Mouse (Mus musculus) forebrain, embryonic 16.5 days (tissue): Measurements from ENCODE around the gene Fsd2. TPM values are rescaled to one million over a fixed set of nuclear protein-coding genes. Genes with fewer than 3 reads are reported as not detected.
A peak's percentile ranks its signal among the peaks of the same experiment; 100 is the strongest.

Source experiments
- ATAC-seq: fragments of 200-750 bp; cut with Nextera tagmentation; 2 replicates; pipeline ENCODE4 v1.8.0; 2017; ENCODE audit warnings: mild to moderate bottlenecking, moderate library complexity
- H3K27ac ChIP-seq: fragments of 300-500 bp; sonication (generic); 2 replicates; pipeline ENCODE4 v1.5.1; 2014; ENCODE audit warnings: low read length, control low read depth
- H3K27me3 ChIP-seq: fragments of 300-500 bp; sonication (generic); replicated peaks from 2 replicates; pipeline ENCODE4 v1.6.1; 2014; ENCODE audit warnings: low read length; ENCODE audit not compliant: control insufficient read depth, insufficient read depth
- H3K36me3 ChIP-seq: fragments of 300-500 bp; sonication (generic); 2 replicates; pipeline ENCODE4 v1.6.1; 2014; ENCODE audit not compliant: control insufficient read depth, insufficient read depth
- H3K4me1 ChIP-seq: fragments of 300-500 bp; sonication (generic); replicated peaks from 2 replicates; pipeline ENCODE4 v1.6.1; 2014; ENCODE audit warnings: low read length; ENCODE audit not compliant: control insufficient read depth, insufficient read depth
- H3K4me2 ChIP-seq: fragments of 300-500 bp; sonication (generic); 2 replicates; pipeline ENCODE4 v1.6.1; 2014; ENCODE audit warnings: mild to moderate bottlenecking, low read length, control low read depth
- H3K4me3 ChIP-seq: fragments of 300-500 bp; sonication (generic); replicated peaks from 2 replicates; pipeline ENCODE4 v1.5.1; 2014; ENCODE audit warnings: mild to moderate bottlenecking, low read length, control low read depth
- H3K9ac ChIP-seq: fragments of 300-500 bp; sonication (generic); replicated peaks from 2 replicates; pipeline ENCODE4 v1.6.1; 2014; ENCODE audit warnings: low read depth, low read length, control low read depth
- H3K9me3 ChIP-seq: fragments of 300-500 bp; sonication (generic); 2 replicates; pipeline ENCODE4 v1.6.1; 2016; ENCODE audit warnings: low read length; ENCODE audit not compliant: control insufficient read depth
- WGBS: fragments of 180-500 bp; shearing (Covaris S2); extraction: QIAGEN DNeasy Blood & Tissue Kit; methylation state at CpG from one replicate; pipeline ENCODE4 v1.1.7; 2014; 5-methylcytosine and 5-hydroxymethylcytosine counted together
- polyA plus RNA-seq: library from polyadenylated mRNA; unstranded; fragments of >200 nt; fragmentation: Nextera tagmentation; extraction: Ambion mirVana; gene quantifications from 2 replicates; pipeline ENCODE4 v1.2.1, GENCODE M21; 2015

The Fsd2 gene
- polyA plus RNA-seq: 0.25 and 0.46 TPM in 2 replicates

DNA sequence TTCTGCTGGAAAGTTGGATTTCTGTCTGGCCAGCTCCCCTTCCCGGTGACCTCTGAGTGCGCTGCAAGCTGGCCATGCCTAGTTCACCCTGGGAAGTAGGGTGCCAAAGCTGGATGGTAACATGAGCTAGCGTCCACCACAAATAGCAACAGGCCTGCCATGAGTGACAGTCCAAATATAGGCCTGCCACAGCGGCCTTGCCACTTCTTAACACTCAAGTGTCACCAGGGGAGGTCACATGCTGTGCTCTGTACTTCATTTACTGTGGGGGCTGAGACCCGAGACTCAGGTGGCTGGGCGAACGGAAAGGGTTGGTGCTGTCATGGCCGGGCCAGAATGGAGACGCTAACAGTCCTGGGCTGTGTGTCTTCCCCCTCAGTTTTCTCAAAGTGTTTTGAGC is at the start of gene Fsd2:
TSS of gene Fsd2 (minus strand) at position 53 of the 400 bp plus-strand sequence.
- H3K9me3 ChIP-seq: no peaks in the 10 kb centered on the region
- ATAC-seq: no peak
- peak within 1 kb of the TSS; percentile 60 for H3K27ac ChIP-seq
- no peak within 1 kb of the TSS for H3K4me3 ChIP-seq
- H3K4me1 ChIP-seq: peaks cover 9% of the 10 kb centered on the region
- H3K4me2 ChIP-seq: no peak within 1 kb of the TSS
- no peak within 1 kb of the TSS for H3K9ac ChIP-seq
- WGBS: 81% methylated on average over 9 of the region's 9 CpGs
- no peaks in the 10 kb centered on the region for H3K36me3 ChIP-seq
- H3K27me3 ChIP-seq: no peaks in the 10 kb centered on the region

DNA sequence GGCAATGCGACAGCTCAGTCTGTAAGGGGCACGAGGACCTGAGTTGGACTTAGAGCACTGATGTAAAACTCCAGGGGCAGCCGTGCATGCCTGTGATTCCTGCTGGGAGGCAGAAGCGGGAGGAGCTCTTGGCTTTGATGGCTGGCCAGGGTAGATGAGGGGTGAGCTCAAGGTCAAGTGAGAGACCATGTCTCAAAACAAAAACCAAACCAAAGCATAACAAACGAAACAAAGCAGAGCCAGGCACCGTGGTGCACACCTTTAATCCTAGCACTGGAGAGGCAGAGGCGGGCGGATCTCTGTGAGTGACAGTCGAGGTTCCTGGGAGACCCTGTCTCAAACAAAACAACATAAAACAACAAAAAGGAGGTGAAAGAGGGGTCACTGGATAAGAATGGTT is 48.3 kb upstream of the Fsd2 start:
- Histone ChIP-seq H3K4me3 (no peak overlapping the region), H3K4me2 (no peak overlapping the region), H3K36me3 (no peaks in the 10 kb centered on the region), H3K9ac (no peak overlapping the region), H3K27ac (no peak overlapping the region), H3K4me1 (no peaks in the 10 kb centered on the region), H3K27me3 (no peaks in the 10 kb centered on the region), H3K9me3 (no peaks in the 10 kb centered on the region)
- ATAC-seq: no peak
- WGBS: 82% methylated on average over 9 of the region's 9 CpGs

DNA sequence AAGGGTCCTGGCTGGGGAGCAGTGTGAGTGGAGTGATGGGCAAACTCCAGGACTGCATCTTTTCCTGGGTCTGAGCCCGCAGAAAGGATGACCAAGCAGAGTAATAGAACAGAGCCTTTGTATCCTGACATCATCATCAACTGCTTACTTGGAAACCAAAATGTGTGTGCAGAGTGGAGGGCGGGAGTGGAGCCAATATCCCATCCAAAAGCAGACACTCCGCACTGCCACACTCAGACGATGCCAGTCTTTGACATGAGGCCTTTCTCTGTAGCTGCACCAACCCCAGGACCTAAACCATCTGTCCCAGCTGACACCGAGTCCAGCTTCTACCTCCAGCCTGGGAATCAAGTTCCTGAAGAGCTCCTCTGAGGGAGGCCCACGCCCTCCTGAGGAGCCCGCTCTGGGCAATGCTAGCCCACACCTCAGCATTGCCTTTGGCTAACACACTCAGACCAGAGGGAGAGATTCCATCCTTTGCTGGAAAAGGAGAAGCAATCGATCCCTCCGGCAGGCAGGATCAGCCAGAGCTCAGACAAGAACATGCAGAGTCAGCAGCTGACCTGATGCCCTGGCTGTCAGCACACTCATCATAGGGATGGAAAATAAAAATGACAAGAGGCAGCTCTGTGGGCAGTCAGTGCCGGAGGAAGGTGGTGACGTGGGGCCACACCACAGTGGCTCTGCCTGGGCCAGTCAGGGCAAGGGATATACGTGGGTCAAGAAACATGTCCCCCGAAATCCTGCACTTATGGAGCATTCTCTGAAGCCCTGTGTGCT is 46.3 kb upstream of the Fsd2 start:
- H3K4me2 ChIP-seq: no peak overlapping the region
- H3K27ac ChIP-seq: no peak overlapping the region
- no peaks in the 10 kb centered on the region for H3K27me3 ChIP-seq
- H3K9me3 ChIP-seq: no peaks in the 10 kb centered on the region
- H3K36me3 ChIP-seq: no peaks in the 10 kb centered on the region
- no peak overlapping the region for H3K4me3 ChIP-seq
- 86% methylated on average over 13 of the region's 13 CpGs for WGBS
- no peaks in the 10 kb centered on the region for H3K4me1 ChIP-seq
- no peak for ATAC-seq
- H3K9ac ChIP-seq: no peak overlapping the region

DNA sequence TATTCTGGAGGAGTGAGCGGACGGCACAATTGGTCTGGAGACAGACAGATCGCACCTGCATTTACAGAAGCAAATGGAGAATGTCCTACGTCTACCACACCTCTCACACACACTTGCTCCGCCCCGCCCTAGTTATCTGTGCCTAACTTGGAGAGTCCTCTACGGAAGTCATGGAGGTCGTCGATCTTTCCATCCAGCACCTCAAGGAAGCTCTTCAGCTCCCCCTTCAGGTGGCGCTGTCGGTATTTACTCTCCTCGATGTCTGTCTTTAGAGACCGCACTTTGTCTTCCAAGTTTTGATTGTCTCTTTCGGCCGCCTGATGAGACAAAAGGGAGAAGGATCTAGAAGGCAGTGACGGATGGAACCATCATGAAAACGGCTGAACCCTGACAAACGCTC is 43.4 kb upstream of the Fsd2 start:
- Histone ChIP-seq H3K4me3 (no peak overlapping the region), H3K27me3 (no peaks in the 10 kb centered on the region), H3K4me2 (no peak overlapping the region), H3K9ac (no peak overlapping the region), H3K9me3 (no peaks in the 10 kb centered on the region), H3K27ac (no peak overlapping the region), H3K4me1 (no peaks in the 10 kb centered on the region), H3K36me3 (no peaks in the 10 kb centered on the region)
- WGBS: 61% methylated on average over 18 of the region's 18 CpGs
- ATAC-seq: no peak

DNA sequence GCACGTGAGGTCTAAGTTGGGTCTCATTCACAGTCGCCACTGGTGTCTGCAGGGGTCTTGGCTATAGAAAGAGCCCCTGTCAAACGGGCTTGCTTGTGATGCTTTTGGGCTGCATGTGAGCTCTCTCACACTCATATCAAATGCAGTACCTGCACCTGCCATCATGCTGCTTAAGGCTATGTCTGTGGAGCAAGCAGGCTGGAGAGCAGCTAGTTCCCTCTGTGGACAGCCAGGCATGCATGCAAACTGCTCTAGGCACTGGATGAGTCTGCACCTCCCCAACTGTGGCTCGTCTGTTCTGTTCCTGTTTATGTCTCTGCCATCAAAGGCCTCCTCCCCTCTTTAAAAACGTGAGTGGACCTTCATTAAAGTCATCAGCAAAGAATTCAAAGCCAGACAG is 39.7 kb upstream of the Fsd2 start:
- ATAC-seq: no peak
- no peak overlapping the region for H3K9ac ChIP-seq
- H3K36me3 ChIP-seq: no peaks in the 10 kb centered on the region
- no peak overlapping the region for H3K4me3 ChIP-seq
- no peaks in the 10 kb centered on the region for H3K4me1 ChIP-seq
- 65% methylated on average over 5 of the region's 5 CpGs for WGBS
- H3K9me3 ChIP-seq: no peaks in the 10 kb centered on the region
- H3K4me2 ChIP-seq: no peak overlapping the region
- H3K27ac ChIP-seq: no peak overlapping the region
- H3K27me3 ChIP-seq: no peaks in the 10 kb centered on the region

DNA sequence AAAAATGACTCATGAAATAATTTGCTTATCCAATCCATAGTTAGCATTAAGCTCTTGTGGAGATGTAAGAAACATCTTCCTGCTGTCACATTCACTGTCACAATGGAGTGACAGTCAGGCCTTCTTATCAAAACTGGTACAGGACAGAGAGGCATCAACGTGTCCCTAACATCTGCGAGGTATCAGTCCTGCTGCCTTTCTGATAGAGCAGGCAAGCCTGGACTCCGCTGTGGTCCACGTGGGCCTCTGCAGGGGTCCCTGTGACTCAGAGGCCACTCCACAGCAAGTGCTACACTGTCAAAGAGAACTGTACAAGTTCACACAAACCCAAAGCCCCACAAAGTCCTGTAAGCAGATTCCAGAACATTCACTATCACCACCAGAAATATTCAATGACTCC is 38.7 kb upstream of the Fsd2 start:
- H3K36me3 ChIP-seq: no peaks in the 10 kb centered on the region
- no peaks in the 10 kb centered on the region for H3K27me3 ChIP-seq
- 78% methylated on average over 4 of the region's 4 CpGs for WGBS
- no peaks in the 10 kb centered on the region for H3K4me1 ChIP-seq
- no peak overlapping the region for H3K9ac ChIP-seq
- H3K9me3 ChIP-seq: no peaks in the 10 kb centered on the region
- H3K4me2 ChIP-seq: no peak overlapping the region
- H3K27ac ChIP-seq: no peak overlapping the region
- H3K4me3 ChIP-seq: no peak overlapping the region
- ATAC-seq: no peak

DNA sequence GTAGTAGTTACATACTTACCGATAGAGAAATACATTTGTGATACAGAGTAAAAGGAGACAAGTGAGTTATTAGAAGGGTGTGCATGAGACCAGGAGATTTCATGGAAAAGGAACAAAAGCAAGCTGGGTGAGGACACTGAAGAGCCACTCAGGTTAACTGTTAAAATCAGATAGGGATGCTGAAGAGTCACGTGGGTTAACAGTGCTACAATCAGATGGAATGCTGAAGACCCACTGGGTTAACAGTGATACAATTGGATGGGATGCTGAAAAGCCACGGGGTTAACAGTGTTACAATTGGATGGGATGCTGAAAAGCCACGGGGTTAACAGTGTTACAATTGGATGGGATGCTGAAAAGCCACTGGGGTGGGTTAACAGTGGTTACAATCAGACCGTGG is 38.2 kb upstream of the Fsd2 start:
- no peak overlapping the region for H3K27ac ChIP-seq
- H3K9me3 ChIP-seq: no peaks in the 10 kb centered on the region
- H3K36me3 ChIP-seq: no peaks in the 10 kb centered on the region
- no peak overlapping the region for H3K4me3 ChIP-seq
- no peaks in the 10 kb centered on the region for H3K4me1 ChIP-seq
- H3K4me2 ChIP-seq: no peak overlapping the region
- H3K27me3 ChIP-seq: no peaks in the 10 kb centered on the region
- no peak overlapping the region for H3K9ac ChIP-seq
- WGBS: 82% methylated on average over 5 of the region's 5 CpGs
- ATAC-seq: no peak

DNA sequence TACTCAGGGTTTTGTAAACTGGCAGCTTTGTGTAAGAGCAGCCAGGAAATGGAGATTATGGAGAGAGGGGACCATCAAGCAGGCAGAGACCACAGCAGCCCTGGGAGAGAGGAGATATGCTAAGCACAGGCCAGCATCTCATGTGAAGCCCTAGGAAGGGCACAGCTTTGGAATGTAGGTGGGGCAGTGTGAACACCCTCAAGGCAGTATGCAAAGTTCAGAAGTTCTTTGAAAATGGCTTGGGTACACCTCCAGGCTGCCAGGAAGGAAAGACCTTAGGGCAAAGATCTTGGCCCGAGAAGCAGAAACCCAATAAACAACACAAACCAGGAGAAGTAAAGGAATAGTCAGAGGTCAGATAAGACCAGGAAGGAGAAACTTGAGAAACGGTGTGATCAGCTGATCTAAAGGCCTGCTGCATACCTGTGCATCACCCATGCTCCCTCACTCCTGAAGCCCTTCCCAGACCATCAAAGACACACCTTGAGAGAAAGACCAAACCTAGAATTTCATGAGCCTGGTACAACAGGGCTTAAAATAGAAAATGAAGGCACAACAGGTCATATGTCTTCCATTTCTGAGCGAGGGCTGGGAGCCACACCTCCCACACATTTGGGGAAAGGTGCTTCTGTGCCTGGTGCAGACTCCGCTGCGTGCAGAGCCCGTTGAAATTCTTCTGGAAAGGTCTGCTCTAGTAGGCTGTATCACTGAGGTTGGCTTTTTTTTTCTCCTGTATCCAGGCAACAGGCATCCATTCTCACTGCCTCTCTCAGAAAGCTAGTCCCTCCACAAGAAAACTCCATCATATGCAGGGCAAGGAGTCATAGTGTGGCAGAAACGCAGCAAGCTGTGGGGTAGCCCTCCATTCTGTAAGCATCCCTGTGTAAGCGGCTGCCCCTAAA is 32.9 kb upstream of the Fsd2 start:
- no peaks in the 10 kb centered on the region for H3K9me3 ChIP-seq
- H3K27ac ChIP-seq: no peak overlapping the region
- no peak overlapping the region for H3K9ac ChIP-seq
- H3K4me2 ChIP-seq: no peak overlapping the region
- H3K36me3 ChIP-seq: peaks cover 17% of the 10 kb centered on the region
- WGBS: 79% methylated on average over 8 of the region's 8 CpGs
- no peak overlapping the region for H3K4me3 ChIP-seq
- H3K4me1 ChIP-seq: no peaks in the 10 kb centered on the region
- H3K27me3 ChIP-seq: no peaks in the 10 kb centered on the region
- ATAC-seq: no peak

DNA sequence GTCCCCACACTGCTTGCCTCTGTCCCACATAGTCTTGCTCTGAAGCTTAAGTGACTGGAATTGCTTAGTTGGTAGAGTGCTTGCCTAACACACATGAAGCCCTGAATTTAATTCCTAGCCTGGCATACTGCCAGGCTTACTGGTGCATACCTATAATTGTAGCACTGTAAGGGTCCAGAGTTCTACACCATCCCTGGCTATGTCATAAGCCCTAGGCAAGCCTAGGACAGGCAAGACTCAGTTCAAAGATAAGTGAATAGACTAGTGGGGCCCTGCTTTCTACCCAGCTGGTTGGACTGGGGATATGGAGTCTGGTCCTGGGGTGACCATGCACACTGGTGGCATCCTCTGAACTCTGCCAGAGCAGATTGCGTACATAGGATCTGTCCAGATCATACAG is 30.9 kb upstream of the Fsd2 start:
- H3K27me3 ChIP-seq: no peaks in the 10 kb centered on the region
- H3K4me3 ChIP-seq: no peak overlapping the region
- no peak for ATAC-seq
- H3K4me1 ChIP-seq: no peaks in the 10 kb centered on the region
- 97% methylated on average over 1 of the region's 1 CpGs for WGBS
- H3K9ac ChIP-seq: no peak overlapping the region
- H3K27ac ChIP-seq: no peak overlapping the region
- H3K4me2 ChIP-seq: no peak overlapping the region
- H3K9me3 ChIP-seq: no peaks in the 10 kb centered on the region
- peaks cover 22% of the 10 kb centered on the region for H3K36me3 ChIP-seq
